Mouse (Mus musculus): ENCODE measurements around the gene Ccdc103. TPM values are rescaled to one million over a fixed set of nuclear protein-coding genes. Genes with fewer than 3 reads are reported as not detected.
A peak's percentile ranks its signal among the peaks of the same experiment; 100 is the strongest.

The Ccdc103 gene
- polyA plus RNA-seq, 1 experiment = not detected

- TF ChIP-seq POLR2A (IDR thresholded peaks at IDR 0.05; ENCODE audit: low read depth, low read length) = no peak
- no peaks in the 10 kb centered on the region for H3K27me3 ChIP-seq (ENCODE audit: control insufficient read depth, insufficient read depth, low read length)
- WGBS = 46% methylated on average over 3 of the region's 3 CpGs
- peaks cover 5% of the 10 kb centered on the region; the same call in 1 of the 2 replicates for H3K4me1 ChIP-seq (ENCODE audit: control insufficient read depth, insufficient read depth, insufficient read length, low read length)
- no peak overlapping the region for H3K27ac ChIP-seq (ENCODE audit: insufficient read depth, low read depth, low read length)
- no peak overlapping the region for H3K4me3 ChIP-seq (ENCODE audit: low read depth, low read length)
- H3K36me3 ChIP-seq (ENCODE audit: control insufficient read depth, insufficient read depth, low read length) = no peaks in the 10 kb centered on the region
These were observed 7.1 kb downstream of the Ccdc103 start for GRCm38 (mm10) chr11:102888135-102888534.

- H3K4me1 ChIP-seq (ENCODE audit: control insufficient read depth, insufficient read depth, insufficient read length, low read length) = peaks cover 10% of the 10 kb centered on the region; the same call in 1 of the 2 replicates
- no peaks in the 10 kb centered on the region for H3K36me3 ChIP-seq (ENCODE audit: control insufficient read depth, insufficient read depth, low read length)
- no peak overlapping the region for H3K27ac ChIP-seq (ENCODE audit: insufficient read depth, low read depth, low read length)
- TF ChIP-seq POLR2A (IDR thresholded peaks at IDR 0.05; ENCODE audit: low read depth, low read length) (no peak), CTCF (IDR thresholded peaks at IDR 0.05; ENCODE audit: extremely low read depth, insufficient read length, insufficient replicate concordance, low read depth, low read length) (no peak)
- H3K4me3 ChIP-seq (ENCODE audit: low read depth, low read length) = no peak overlapping the region
- 73% methylated on average over 5 of the region's 5 CpGs for WGBS
- no peaks in the 10 kb centered on the region for H3K27me3 ChIP-seq (ENCODE audit: control insufficient read depth, insufficient read depth, low read length)
These were observed 9.1 kb downstream of the Ccdc103 start for GRCm38 (mm10) chr11:102890096-102890495.

- no peak overlapping the region for H3K27ac ChIP-seq (ENCODE audit: insufficient read depth, low read depth, low read length)
- peak overlapping the region; percentile 62 for H3K4me3 ChIP-seq (ENCODE audit: low read depth, low read length)
- H3K36me3 ChIP-seq (ENCODE audit: control insufficient read depth, insufficient read depth, low read length) = no peaks in the 10 kb centered on the region
- H3K4me1 ChIP-seq (ENCODE audit: control insufficient read depth, insufficient read depth, insufficient read length, low read length) = peaks cover 7% of the 10 kb centered on the region; the same call in 1 of the 2 replicates
- no peak for TF ChIP-seq POLR2A (IDR thresholded peaks at IDR 0.05; ENCODE audit: low read depth, low read length)
- TF ChIP-seq CTCF (IDR thresholded peaks at IDR 0.05; ENCODE audit: extremely low read depth, insufficient read length, insufficient replicate concordance, low read depth, low read length) = peak; percentile 91
- H3K27me3 ChIP-seq (ENCODE audit: control insufficient read depth, insufficient read depth, low read length) = no peaks in the 10 kb centered on the region
- whole genome bisulfite sequencing = 3% methylated on average over 43 of the region's 43 CpGs
These were observed 12.1 kb downstream of the Ccdc103 start for GRCm38 (mm10) chr11:102893015-102893651.

- TF ChIP-seq POLR2A (IDR thresholded peaks at IDR 0.05; ENCODE audit: low read depth, low read length) = no peak
- no peak for TF ChIP-seq CTCF (IDR thresholded peaks at IDR 0.05; ENCODE audit: extremely low read depth, insufficient read length, insufficient replicate concordance, low read depth, low read length)
- no peaks in the 10 kb centered on the region for H3K27me3 ChIP-seq (ENCODE audit: control insufficient read depth, insufficient read depth, low read length)
- H3K4me1 ChIP-seq (ENCODE audit: control insufficient read depth, insufficient read depth, insufficient read length, low read length) = peaks cover 7% of the 10 kb centered on the region; the same call in 1 of the 2 replicates
- no peak overlapping the region for H3K27ac ChIP-seq (ENCODE audit: insufficient read depth, low read depth, low read length)
- no peaks in the 10 kb centered on the region for H3K36me3 ChIP-seq (ENCODE audit: control insufficient read depth, insufficient read depth, low read length)
- no peak overlapping the region for H3K4me3 ChIP-seq (ENCODE audit: low read depth, low read length)
- WGBS = 92% methylated on average over 4 of the region's 4 CpGs
These were observed 13.7 kb downstream of the Ccdc103 start for GRCm38 (mm10) chr11:102894716-102895115.

- no peak for TF ChIP-seq POLR2A (IDR thresholded peaks at IDR 0.05; ENCODE audit: low read depth, low read length)
- no peak for TF ChIP-seq CTCF (IDR thresholded peaks at IDR 0.05; ENCODE audit: extremely low read depth, insufficient read length, insufficient replicate concordance, low read depth, low read length)
- H3K4me1 ChIP-seq (ENCODE audit: control insufficient read depth, insufficient read depth, insufficient read length, low read length) = peaks cover 7% of the 10 kb centered on the region; the same call in 1 of the 2 replicates
- 47% methylated on average over 9 of the region's 9 CpGs for WGBS
- no peak overlapping the region for H3K27ac ChIP-seq (ENCODE audit: insufficient read depth, low read depth, low read length)
- H3K27me3 ChIP-seq (ENCODE audit: control insufficient read depth, insufficient read depth, low read length) = no peaks in the 10 kb centered on the region
- H3K4me3 ChIP-seq (ENCODE audit: low read depth, low read length) = no peak overlapping the region
- no peaks in the 10 kb centered on the region for H3K36me3 ChIP-seq (ENCODE audit: control insufficient read depth, insufficient read depth, low read length)
These were observed 14.8 kb downstream of the Ccdc103 start for GRCm38 (mm10) chr11:102895779-102896178.

- Histone ChIP-seq H3K27me3 (ENCODE audit: control insufficient read depth, insufficient read depth, low read length) (no peaks in the 10 kb centered on the region), H3K27ac (ENCODE audit: insufficient read depth, low read depth, low read length) (no peak overlapping the region), H3K4me1 (ENCODE audit: control insufficient read depth, insufficient read depth, insufficient read length, low read length) (peaks cover 7% of the 10 kb centered on the region; the same call in 1 of the 2 replicates), H3K36me3 (ENCODE audit: control insufficient read depth, insufficient read depth, low read length) (no peaks in the 10 kb centered on the region), H3K4me3 (ENCODE audit: low read depth, low read length) (no peak overlapping the region)
- 81% methylated on average over 20 of the region's 20 CpGs for WGBS
- TF ChIP-seq CTCF (IDR thresholded peaks at IDR 0.05; ENCODE audit: extremely low read depth, insufficient read length, insufficient replicate concordance, low read depth, low read length) (no peak), POLR2A (IDR thresholded peaks at IDR 0.05; ENCODE audit: low read depth, low read length) (no peak)
These were observed 15.6 kb downstream of the Ccdc103 start for GRCm38 (mm10) chr11:102896641-102897040.

- Histone ChIP-seq H3K27ac (ENCODE audit: insufficient read depth, low read depth, low read length) (no peak overlapping the region), H3K27me3 (ENCODE audit: control insufficient read depth, insufficient read depth, low read length) (no peaks in the 10 kb centered on the region), H3K4me1 (ENCODE audit: control insufficient read depth, insufficient read depth, insufficient read length, low read length) (peaks cover 3% of the 10 kb centered on the region; the same call in 1 of the 2 replicates), H3K36me3 (ENCODE audit: control insufficient read depth, insufficient read depth, low read length) (no peaks in the 10 kb centered on the region), H3K4me3 (ENCODE audit: low read depth, low read length) (no peak overlapping the region)
- TF ChIP-seq CTCF (IDR thresholded peaks at IDR 0.05; ENCODE audit: extremely low read depth, insufficient read length, insufficient replicate concordance, low read depth, low read length) (no peak), POLR2A (IDR thresholded peaks at IDR 0.05; ENCODE audit: low read depth, low read length) (no peak)
- 75% methylated on average over 9 of the region's 9 CpGs for WGBS
These were observed 17.4 kb downstream of the Ccdc103 start for GRCm38 (mm10) chr11:102898408-102898807.

Data from small intestine, adult 2 months (tissue).